ENCODE assay signal across 20 mouse cellular contexts in the genomic region with DNA sequence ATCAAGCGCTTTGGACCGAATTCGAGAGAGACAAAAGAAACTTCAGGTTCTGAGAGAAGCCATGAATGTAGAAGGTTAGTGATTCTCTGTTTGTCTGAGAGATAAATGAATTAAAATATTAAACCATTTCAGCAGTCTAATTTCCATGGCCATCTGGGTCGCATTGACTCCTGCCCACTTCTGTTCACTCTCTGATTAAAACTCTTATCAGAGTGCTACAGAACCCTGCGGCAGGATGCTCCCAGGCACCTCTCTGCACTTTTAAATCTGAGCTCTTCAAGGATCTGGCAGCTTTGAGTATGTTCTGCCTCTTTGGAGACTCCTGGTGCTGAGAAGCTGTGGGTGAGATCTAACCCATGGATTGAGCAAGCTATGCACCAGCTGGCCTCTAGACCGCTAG.
"Had no signal": no experiment of that assay in that cellular context is flagged by ENCODE, and none has a peak within 500 bp of the region (broad histone marks: within the 10 kb centered on the region; RNA-seq: fewer than 3 reads in every experiment).

No protein-coding gene starts in this region.

- H3K27me3 ChIP-seq: limb, embryonic 12.5 days; limb, embryonic 15.5 days; midbrain, embryonic 15.5 days; neural tube, embryonic 13.5 days; stomach, embryonic 15.5 days had no signal

- H3K27ac ChIP-seq: kidney, postnatal 0 days; limb, embryonic 12.5 days; limb, embryonic 15.5 days; macrophage; midbrain, embryonic 15.5 days; neural tube, embryonic 13.5 days; stomach, embryonic 15.5 days had no signal

- DNase-seq: kidney, adult 2 months; kidney, postnatal 36 days; left cerebral cortex, postnatal 4 days; lung, embryonic 14.5 days; retina, postnatal 1 day; right cerebral cortex, postnatal 25 days; spleen, adult 18-20 months; thymus, adult 2 months had no signal

- ATAC-seq: intestine, postnatal 0 days; lung, postnatal 0 days; midbrain, embryonic 15.5 days had no signal

- H3K9ac ChIP-seq: limb, embryonic 12.5 days; limb, embryonic 15.5 days; lung, embryonic 14.5 days; midbrain, embryonic 15.5 days; neural tube, embryonic 13.5 days; stomach, embryonic 15.5 days had no signal

- H3K4me1 ChIP-seq: limb, embryonic 15.5 days; midbrain, embryonic 15.5 days; neural tube, embryonic 13.5 days had no signal

- H3K4me2 ChIP-seq: limb, embryonic 12.5 days; limb, embryonic 15.5 days; lung, embryonic 14.5 days; midbrain, embryonic 11.5 days; midbrain, embryonic 15.5 days; neural tube, embryonic 13.5 days; stomach, embryonic 15.5 days had no signal

- H3K9me3 ChIP-seq: limb, embryonic 12.5 days; limb, embryonic 15.5 days; megakaryocyte, embryonic 14.5 days; midbrain, embryonic 15.5 days; neural tube, embryonic 13.5 days; stomach, embryonic 15.5 days had no signal

- H3K36me3 ChIP-seq: midbrain, embryonic 15.5 days; neural tube, embryonic 13.5 days; stomach, embryonic 15.5 days had no signal

- H3K4me3 ChIP-seq: limb, embryonic 12.5 days; limb, embryonic 15.5 days; megakaryocyte, embryonic 14.5 days; midbrain, embryonic 15.5 days; myocyte; neural tube, embryonic 13.5 days; stomach, embryonic 15.5 days had no signal
